Mouse (Mus musculus): Measurements from ENCODE around the gene Derl3.

DNA sequence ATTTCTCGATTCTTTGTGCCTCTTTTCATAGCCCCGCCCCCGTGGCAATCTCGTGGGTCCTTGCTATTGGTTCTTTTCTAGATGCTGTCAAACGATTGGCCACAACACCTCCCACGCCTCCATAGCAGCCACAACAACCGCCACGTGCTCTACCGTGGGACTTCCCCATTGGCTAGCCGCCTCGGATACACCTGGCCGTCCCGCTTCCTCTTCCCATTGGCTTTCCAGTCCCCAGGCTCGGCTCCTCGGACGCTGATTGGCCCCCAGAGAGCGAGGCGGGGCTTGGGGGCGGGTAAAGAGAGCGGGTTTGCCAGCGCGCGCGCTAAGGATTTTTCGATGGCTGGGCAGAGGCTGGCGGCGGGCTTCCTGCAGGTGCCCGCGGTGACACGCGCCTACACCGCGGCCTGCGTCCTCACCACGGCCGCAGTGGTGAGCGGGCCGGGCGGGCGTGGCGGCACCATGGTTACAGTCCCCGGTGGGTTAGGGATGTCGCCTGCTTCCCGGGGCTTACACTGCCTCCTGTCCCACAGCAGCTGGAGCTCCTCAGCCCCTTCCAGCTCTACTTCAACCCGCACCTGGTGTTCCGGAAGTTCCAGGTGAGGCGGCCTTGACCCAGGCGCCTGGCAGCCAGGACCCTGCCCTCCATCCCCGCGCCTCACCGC lies at the start of gene Derl3:
- no peak for TF ChIP-seq EP300 (IDR thresholded peaks at IDR 0.05; ENCODE audit: low read depth)
- TF ChIP-seq CTCF (IDR thresholded peaks at IDR 0.05; ENCODE audit: low read depth): no peak
